Mouse (Mus musculus): ENCODE measurements around the gene Wscd1. TPM values are rescaled to one million over a fixed set of nuclear protein-coding genes. Genes with fewer than 3 reads are reported as not detected.
"Not testable (repeated sequence)": the region's sequence is repeated elsewhere in the genome, so short reads cannot be mapped to it uniquely, and the experiment has no call there.

The Wscd1 gene
- polyA plus RNA-seq, 1 experiment from 2014 or later, result 50.5 TPM

DNA sequence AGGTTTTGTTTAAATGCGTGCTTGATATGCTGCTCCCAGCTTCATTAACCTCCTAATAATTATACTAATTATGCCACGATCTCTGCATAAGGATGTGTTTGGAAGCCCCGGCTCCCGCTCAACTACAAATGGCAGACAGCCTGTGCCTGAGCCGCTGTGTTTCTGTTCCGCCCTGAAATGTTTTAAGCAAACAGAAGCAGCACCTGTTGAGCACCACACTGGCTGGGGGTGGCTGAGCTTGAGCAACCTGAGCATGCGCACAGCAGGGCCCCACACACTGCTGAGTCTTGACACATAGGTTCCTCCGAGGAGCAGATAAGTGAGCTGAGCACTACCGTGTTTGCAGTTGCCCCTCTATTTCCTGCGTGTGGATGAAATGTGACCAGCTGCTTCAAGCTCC is 71.1 kb downstream of the Wscd1 start:
- no peaks in the 10 kb centered on the region for H3K9me3 ChIP-seq (ENCODE audit: control insufficient read depth, low read length)
- no peaks in the 10 kb centered on the region for H3K27me3 ChIP-seq (ENCODE audit: control insufficient read depth, insufficient read depth, low read length)
- DNase-seq (ENCODE audit: low spot score) (no peak), ATAC-seq (ENCODE audit: insufficient read depth, low FRiP score, low TSS enrichment) (no peak)
- no peaks in the 10 kb centered on the region for H3K4me1 ChIP-seq (ENCODE audit: control insufficient read depth, insufficient read depth, low read length)
- no peak overlapping the region for H3K9ac ChIP-seq (ENCODE audit: low read length)
- H3K36me3 ChIP-seq (ENCODE audit: control insufficient read depth, insufficient read depth, low read length), result no peaks in the 10 kb centered on the region
- H3K4me2 ChIP-seq (ENCODE audit: low read depth), result no peak overlapping the region
- H3K4me3 ChIP-seq (ENCODE audit: low read depth, low read length), result no peak overlapping the region
- no peak overlapping the region for H3K27ac ChIP-seq (ENCODE audit: low read depth, low read length)
- WGBS, result 47% methylated on average over 10 of the region's 10 CpGs

DNA sequence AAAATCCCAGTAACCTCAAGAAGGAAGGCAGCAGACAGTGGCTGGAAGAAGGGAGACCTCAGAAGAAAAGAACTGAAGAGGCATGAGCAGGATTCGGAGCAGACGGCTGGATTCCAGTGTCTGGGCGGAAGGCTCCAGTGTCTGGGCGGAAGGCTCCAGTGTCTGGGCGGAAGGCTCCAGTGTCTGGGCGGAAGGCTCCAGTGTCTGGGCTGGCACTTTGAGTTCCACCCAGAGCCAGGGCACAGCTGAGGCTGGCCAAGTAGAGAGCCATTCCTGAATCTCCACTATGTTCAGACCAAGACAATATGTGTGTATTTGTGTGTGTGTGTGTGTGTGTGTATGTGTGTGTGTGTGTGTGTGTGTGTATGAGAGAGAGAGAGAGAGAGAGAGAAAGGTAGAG is 71.8 kb downstream of the Wscd1 start:
- not testable (repeated sequence) for H3K27me3 ChIP-seq (ENCODE audit: control insufficient read depth, insufficient read depth, low read length); DNase-seq (ENCODE audit: low spot score); H3K4me3 ChIP-seq (ENCODE audit: low read depth, low read length); H3K36me3 ChIP-seq (ENCODE audit: control insufficient read depth, insufficient read depth, low read length); H3K9me3 ChIP-seq (ENCODE audit: control insufficient read depth, low read length); H3K27ac ChIP-seq (ENCODE audit: low read depth, low read length); H3K9ac ChIP-seq (ENCODE audit: low read length); H3K4me1 ChIP-seq (ENCODE audit: control insufficient read depth, insufficient read depth, low read length); H3K4me2 ChIP-seq (ENCODE audit: low read depth); ATAC-seq (ENCODE audit: insufficient read depth, low FRiP score, low TSS enrichment)
- 82% methylated on average over 6 of the region's 6 CpGs for whole genome bisulfite sequencing

DNA sequence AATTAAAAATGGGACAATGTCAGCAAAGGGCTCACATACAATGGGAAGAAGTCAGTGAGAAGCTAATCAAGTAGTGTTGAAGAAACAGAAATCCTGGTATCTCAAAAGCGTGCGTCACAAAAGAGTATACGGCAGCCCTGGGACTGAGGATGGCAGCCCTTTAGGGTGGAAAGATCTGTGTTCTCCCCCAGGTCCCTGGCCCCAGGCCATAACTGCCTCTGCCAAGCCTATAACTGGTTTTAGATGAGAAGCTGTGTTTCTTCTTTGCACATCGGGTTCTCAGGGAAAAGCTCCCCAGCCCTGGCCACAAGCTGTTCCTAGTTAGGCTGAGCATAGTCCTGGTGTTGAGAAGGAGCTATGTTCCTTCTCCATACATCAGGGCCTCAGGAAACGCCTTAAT is 72.3 kb downstream of the Wscd1 start:
- Histone ChIP-seq H3K27ac (ENCODE audit: low read depth, low read length) (no peak overlapping the region), H3K9me3 (ENCODE audit: control insufficient read depth, low read length) (no peaks in the 10 kb centered on the region), H3K4me1 (ENCODE audit: control insufficient read depth, insufficient read depth, low read length) (no peaks in the 10 kb centered on the region), H3K36me3 (ENCODE audit: control insufficient read depth, insufficient read depth, low read length) (no peaks in the 10 kb centered on the region), H3K4me2 (ENCODE audit: low read depth) (no peak overlapping the region), H3K9ac (ENCODE audit: low read length) (no peak overlapping the region), H3K27me3 (ENCODE audit: control insufficient read depth, insufficient read depth, low read length) (no peaks in the 10 kb centered on the region), H3K4me3 (ENCODE audit: low read depth, low read length) (no peak overlapping the region)
- 87% methylated on average over 5 of the region's 5 CpGs for WGBS
- ATAC-seq (ENCODE audit: insufficient read depth, low FRiP score, low TSS enrichment) (no peak), DNase-seq (ENCODE audit: low spot score) (no peak)

DNA sequence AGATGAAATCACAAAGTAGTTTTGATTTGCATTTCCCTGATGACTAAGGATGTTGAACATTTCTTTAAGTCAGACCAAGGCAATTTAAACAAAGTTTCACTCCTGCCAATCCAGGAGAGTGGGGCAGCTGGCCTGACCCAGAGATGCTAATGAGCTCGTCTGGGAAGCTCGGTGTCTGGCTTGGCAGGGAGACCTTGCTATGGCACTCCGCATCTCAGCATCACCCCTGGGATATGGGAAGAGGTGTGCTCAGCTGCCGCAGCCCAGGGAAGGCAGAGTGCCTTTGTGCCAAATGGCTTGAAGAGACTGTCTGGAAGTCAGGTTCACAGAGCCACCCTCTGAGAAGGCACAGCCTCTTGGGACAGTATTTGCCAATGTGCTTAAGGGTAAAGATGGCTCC is 75.3 kb downstream of the Wscd1 start:
- Histone ChIP-seq H3K27me3 (ENCODE audit: control insufficient read depth, insufficient read depth, low read length) (no peaks in the 10 kb centered on the region), H3K9me3 (ENCODE audit: control insufficient read depth, low read length) (no peaks in the 10 kb centered on the region), H3K4me3 (ENCODE audit: low read depth, low read length) (no peak overlapping the region), H3K27ac (ENCODE audit: low read depth, low read length) (no peak overlapping the region), H3K36me3 (ENCODE audit: control insufficient read depth, insufficient read depth, low read length) (no peaks in the 10 kb centered on the region), H3K4me1 (ENCODE audit: control insufficient read depth, insufficient read depth, low read length) (no peaks in the 10 kb centered on the region), H3K4me2 (ENCODE audit: low read depth) (no peak overlapping the region), H3K9ac (ENCODE audit: low read length) (no peak overlapping the region)
- WGBS, result 72% methylated on average over 4 of the region's 4 CpGs
- ATAC-seq (ENCODE audit: insufficient read depth, low FRiP score, low TSS enrichment), result no peak
- no peak for DNase-seq (ENCODE audit: low spot score)

All from neural tube, embryonic 11.5 days (tissue).